Mouse (Mus musculus): ENCODE measurements around the gene Def6. TPM values are rescaled to one million over a fixed set of nuclear protein-coding genes. Genes with fewer than 3 reads are reported as not detected.

The Def6 gene
- polyA plus RNA-seq, 1 experiment: 69.7 TPM

DNA sequence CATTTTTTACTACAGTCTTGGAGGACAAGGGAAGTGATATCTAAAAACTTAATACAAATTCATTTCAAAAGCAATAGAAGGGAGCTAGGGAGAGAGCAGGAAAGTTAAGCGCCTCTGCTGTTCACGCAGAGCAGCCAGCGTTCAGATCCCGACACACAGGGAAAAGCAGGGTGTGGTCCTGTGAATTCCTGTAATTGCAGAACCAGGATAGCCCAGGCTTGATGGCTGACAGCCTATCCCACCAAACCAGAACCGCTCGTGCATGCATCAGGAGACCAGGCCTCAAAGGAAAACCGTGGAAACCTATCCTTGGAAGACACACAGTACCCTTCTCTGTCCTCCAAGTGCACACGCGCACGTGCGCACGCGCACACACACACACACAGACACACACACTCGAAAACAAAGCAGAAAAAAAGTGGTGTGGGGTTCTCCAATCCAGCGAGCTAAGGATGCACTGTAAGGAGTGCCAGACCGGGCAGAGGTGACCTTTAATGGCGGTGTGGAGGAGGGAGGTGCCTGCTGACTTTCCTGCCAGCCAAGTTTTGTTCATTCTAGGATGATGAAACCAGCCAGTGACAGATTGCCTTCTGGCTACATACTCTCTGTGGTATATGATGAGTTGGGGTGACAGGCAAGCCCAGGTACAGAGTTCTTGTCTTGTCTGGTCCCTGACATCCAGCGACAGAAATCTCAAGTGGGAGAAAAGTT is 23.6 kb downstream of the Def6 start:
- Histone ChIP-seq H3K36me3 (ENCODE audit: control insufficient read depth, insufficient read depth, low read length) (peaks cover 16% of the 10 kb centered on the region), H3K27ac (ENCODE audit: insufficient read depth, low read length) (no peak overlapping the region), H3K27me3 (ENCODE audit: control insufficient read depth, insufficient read depth, low read length) (no peaks in the 10 kb centered on the region), H3K4me3 (ENCODE audit: extremely low read depth, insufficient read depth, insufficient read length) (no peak overlapping the region), H3K4me1 (ENCODE audit: control insufficient read depth, insufficient read depth, insufficient read length) (no peaks in the 10 kb centered on the region)
- DNase-seq (ENCODE audit: low read depth in 1 of 2, low spot score in 2 of 2): no peak
- TF ChIP-seq POLR2A (IDR thresholded peaks at IDR 0.05; ENCODE audit: low read depth, low read length) (no peak), CTCF (IDR thresholded peaks at IDR 0.05; ENCODE audit: extremely low read depth, insufficient read depth, insufficient read length, insufficient replicate concordance) (no peak)
- WGBS: 92% methylated on average over 18 of the region's 18 CpGs

DNA sequence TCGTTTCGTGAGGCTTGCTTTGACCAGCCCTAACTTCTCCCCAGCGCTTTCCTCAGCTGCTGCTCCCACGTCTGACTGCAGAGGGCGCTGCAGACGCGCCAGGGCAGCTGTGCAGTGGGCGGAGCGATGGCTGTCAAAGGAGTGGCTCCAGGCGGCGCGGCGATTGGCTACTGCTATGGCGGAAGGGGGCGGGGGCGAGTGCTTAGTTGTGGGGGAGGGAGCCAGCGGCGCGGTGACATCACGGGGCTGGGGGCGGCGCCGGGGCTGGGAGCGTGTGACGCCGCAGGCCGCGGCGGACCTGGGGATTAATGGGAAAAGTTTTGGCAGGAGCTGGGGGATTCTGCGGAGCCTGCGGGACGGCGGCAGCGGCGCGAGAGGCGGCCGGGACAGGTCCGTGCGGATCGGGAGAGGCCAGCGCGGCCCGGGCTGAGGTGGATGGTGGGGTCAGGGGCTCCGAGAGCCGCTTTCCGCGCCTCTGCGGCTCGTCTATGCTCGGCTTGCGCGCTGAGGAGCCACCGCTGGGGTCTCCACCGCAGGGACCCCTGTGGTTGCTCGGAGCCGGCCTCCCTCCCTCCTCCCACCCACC is 25.0 kb downstream of the Def6 start, which contains the start of gene Ppard:
Ppard (plus strand) TSS at position 226 of the 586 bp plus-strand sequence.
- peaks cover 13% of the 10 kb centered on the region for H3K36me3 ChIP-seq (ENCODE audit: control insufficient read depth, insufficient read depth, low read length)
- DNase-seq (ENCODE audit: low read depth in 1 of 2, low spot score in 2 of 2): peak; percentile 89 to 98
- no peaks in the 10 kb centered on the region for H3K27me3 ChIP-seq (ENCODE audit: control insufficient read depth, insufficient read depth, low read length)
- H3K4me3 ChIP-seq (ENCODE audit: extremely low read depth, insufficient read depth, insufficient read length): peak within 1 kb of the TSS; percentile 88
- H3K27ac ChIP-seq (ENCODE audit: insufficient read depth, low read length): peak within 1 kb of the TSS; percentile 86
- WGBS: under 1% methylated on average over 51 of the region's 57 CpGs
- no peaks in the 10 kb centered on the region for H3K4me1 ChIP-seq (ENCODE audit: control insufficient read depth, insufficient read depth, insufficient read length)
- TF ChIP-seq POLR2A (IDR thresholded peaks at IDR 0.05; ENCODE audit: low read depth, low read length) (peak; percentile 12), CTCF (IDR thresholded peaks at IDR 0.05; ENCODE audit: extremely low read depth, insufficient read depth, insufficient read length, insufficient replicate concordance) (peak; percentile 98)

- peaks cover 9% of the 10 kb centered on the region for H3K36me3 ChIP-seq (ENCODE audit: control insufficient read depth, insufficient read depth, low read length)
- DNase-seq (ENCODE audit: low read depth in 1 of 2, low spot score in 2 of 2): no peak
- peak overlapping the region; percentile 88 for H3K4me3 ChIP-seq (ENCODE audit: extremely low read depth, insufficient read depth, insufficient read length)
- no peaks in the 10 kb centered on the region for H3K4me1 ChIP-seq (ENCODE audit: control insufficient read depth, insufficient read depth, insufficient read length)
- peak overlapping the region; percentile 86 for H3K27ac ChIP-seq (ENCODE audit: insufficient read depth, low read length)
- 2% methylated on average over 17 of the region's 17 CpGs for WGBS
- TF ChIP-seq CTCF (IDR thresholded peaks at IDR 0.05; ENCODE audit: extremely low read depth, insufficient read depth, insufficient read length, insufficient replicate concordance) (no peak), POLR2A (IDR thresholded peaks at IDR 0.05; ENCODE audit: low read depth, low read length) (no peak)
- no peaks in the 10 kb centered on the region for H3K27me3 ChIP-seq (ENCODE audit: control insufficient read depth, insufficient read depth, low read length)
Observed at GRCm38 (mm10) chr17:28233091-28233731, 25.6 kb downstream of the Def6 start.

- Histone ChIP-seq H3K4me3 (ENCODE audit: extremely low read depth, insufficient read depth, insufficient read length) (no peak overlapping the region), H3K27ac (ENCODE audit: insufficient read depth, low read length) (no peak overlapping the region), H3K36me3 (ENCODE audit: control insufficient read depth, insufficient read depth, low read length) (peaks cover 1% of the 10 kb centered on the region), H3K4me1 (ENCODE audit: control insufficient read depth, insufficient read depth, insufficient read length) (no peaks in the 10 kb centered on the region), H3K27me3 (ENCODE audit: control insufficient read depth, insufficient read depth, low read length) (no peaks in the 10 kb centered on the region)
- 94% methylated on average over 5 of the region's 5 CpGs for WGBS
- DNase-seq (ENCODE audit: low read depth in 1 of 2, low spot score in 2 of 2): no peak
- no peak for TF ChIP-seq POLR2A (IDR thresholded peaks at IDR 0.05; ENCODE audit: low read depth, low read length)
- TF ChIP-seq CTCF (IDR thresholded peaks at IDR 0.05; ENCODE audit: extremely low read depth, insufficient read depth, insufficient read length, insufficient replicate concordance): no peak
Observed at GRCm38 (mm10) chr17:28234641-28235040, 27.1 kb downstream of the Def6 start.

GRCm38 (mm10) chr17:28235982-28236635 is 28.5 kb downstream of the Def6 start:
- 80% methylated on average over 7 of the region's 7 CpGs for WGBS
- Histone ChIP-seq H3K4me3 (ENCODE audit: extremely low read depth, insufficient read depth, insufficient read length) (no peak overlapping the region), H3K27ac (ENCODE audit: insufficient read depth, low read length) (no peak overlapping the region), H3K27me3 (ENCODE audit: control insufficient read depth, insufficient read depth, low read length) (no peaks in the 10 kb centered on the region), H3K4me1 (ENCODE audit: control insufficient read depth, insufficient read depth, insufficient read length) (no peaks in the 10 kb centered on the region), H3K36me3 (ENCODE audit: control insufficient read depth, insufficient read depth, low read length) (peaks cover 1% of the 10 kb centered on the region)
- DNase-seq (ENCODE audit: low read depth in 1 of 2, low spot score in 2 of 2): no peak
- TF ChIP-seq POLR2A (IDR thresholded peaks at IDR 0.05; ENCODE audit: low read depth, low read length): no peak
- no peak for TF ChIP-seq CTCF (IDR thresholded peaks at IDR 0.05; ENCODE audit: extremely low read depth, insufficient read depth, insufficient read length, insufficient replicate concordance)

DNA sequence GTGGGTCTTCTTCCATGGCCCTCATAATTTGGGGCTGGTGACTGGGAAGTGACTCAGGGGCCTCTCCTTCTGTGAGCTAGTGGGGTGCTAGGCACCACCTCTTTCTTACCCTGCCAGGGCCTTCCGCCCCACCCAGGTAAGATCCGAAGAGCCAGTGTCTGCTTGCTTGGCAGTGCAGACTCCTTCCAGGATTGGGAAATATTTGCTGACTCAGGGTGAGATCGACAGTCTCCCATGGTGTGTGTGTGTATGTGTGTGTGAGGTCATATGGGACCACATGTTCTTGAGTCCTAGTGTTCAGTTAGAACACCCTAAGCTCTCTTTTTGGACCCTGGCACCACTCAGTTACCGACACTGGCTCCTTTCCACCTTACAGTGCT is 29.0 kb downstream of the Def6 start:
- no peaks in the 10 kb centered on the region for H3K4me1 ChIP-seq (ENCODE audit: control insufficient read depth, insufficient read depth, insufficient read length)
- 83% methylated on average over 4 of the region's 4 CpGs for WGBS
- no peak for DNase-seq (ENCODE audit: low read depth in 1 of 2, low spot score in 2 of 2)
- peaks cover 1% of the 10 kb centered on the region for H3K36me3 ChIP-seq (ENCODE audit: control insufficient read depth, insufficient read depth, low read length)
- H3K27ac ChIP-seq (ENCODE audit: insufficient read depth, low read length): no peak overlapping the region
- no peak overlapping the region for H3K4me3 ChIP-seq (ENCODE audit: extremely low read depth, insufficient read depth, insufficient read length)
- H3K27me3 ChIP-seq (ENCODE audit: control insufficient read depth, insufficient read depth, low read length): no peaks in the 10 kb centered on the region
- TF ChIP-seq POLR2A (IDR thresholded peaks at IDR 0.05; ENCODE audit: low read depth, low read length): no peak
- TF ChIP-seq CTCF (IDR thresholded peaks at IDR 0.05; ENCODE audit: extremely low read depth, insufficient read depth, insufficient read length, insufficient replicate concordance): no peak
